Mouse (Mus musculus): ENCODE measurements around the gene 4933402J07Rik.

DNA sequence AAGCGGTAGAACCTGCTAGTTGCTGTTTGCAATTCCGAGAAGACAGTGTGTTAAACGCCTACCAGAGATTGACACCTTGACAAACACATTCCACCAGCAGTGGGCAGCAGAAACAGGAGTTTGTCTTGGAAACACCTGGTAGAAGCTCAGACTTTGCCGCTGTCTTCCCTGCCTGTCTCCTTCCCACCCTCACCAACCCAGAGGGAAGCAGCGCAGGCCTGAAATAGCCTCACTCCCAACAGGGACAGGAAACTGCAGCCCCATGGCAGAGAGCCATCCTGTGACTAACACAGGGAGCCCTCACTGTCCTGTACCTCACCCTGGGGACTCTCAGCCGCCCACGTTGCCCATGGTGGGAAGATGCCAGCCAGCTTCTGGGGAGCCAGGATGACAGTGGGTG, 55.5 kb downstream of the 4933402J07Rik start:
- no peak for TF ChIP-seq CTCF (IDR thresholded peaks at IDR 0.05; ENCODE audit: low read depth, low read length)
- TF ChIP-seq POLR2A (IDR thresholded peaks at IDR 0.05; ENCODE audit: borderline replicate concordance, low read depth, low read length): no peak
